Mouse (Mus musculus) embryonic facial prominence, embryonic 14.5 days (tissue): ENCODE data around the gene Atp6v1fnb. TPM values are rescaled to one million over a fixed set of nuclear protein-coding genes. Genes with fewer than 3 reads are reported as not detected.
A peak's percentile ranks its signal among the peaks of the same experiment; 100 is the strongest.

Experiments used
- ATAC-seq: fragments of 200-750 bp; cut with Nextera tagmentation; 2 replicates; pipeline ENCODE4 v1.8.0; 2017; ENCODE audit warnings: low read depth, moderate number of reproducible peaks, moderate TSS enrichment
- DNase-seq: peaks from one replicate; pipeline ENCODE4 v3.0.0-alpha.2; 2015; ENCODE audit warnings: low spot score
- H3K27ac ChIP-seq: fragments of 300-500 bp; sonication (generic); replicated peaks from 2 replicates; pipeline ENCODE4 v1.5.1; 2014; ENCODE audit warnings: low read depth, mild to moderate bottlenecking, low read length, moderate library complexity
- H3K27me3 ChIP-seq: fragments of 300-500 bp; sonication (generic); replicated peaks from 2 replicates; pipeline ENCODE4 v1.6.1; 2014; ENCODE audit warnings: low read length; ENCODE audit not compliant: control insufficient read depth, insufficient read depth
- H3K36me3 ChIP-seq: fragments of 300-500 bp; sonication (generic); 2 replicates; pipeline ENCODE4 v1.6.1; 2014; ENCODE audit warnings: low read length, mixed read lengths; ENCODE audit not compliant: control insufficient read depth, insufficient read depth
- H3K4me1 ChIP-seq: fragments of 300-500 bp; sonication (generic); 2 replicates; pipeline ENCODE4 v1.6.1; 2014; ENCODE audit warnings: antibody characterized with exemption, low read length; ENCODE audit not compliant: control insufficient read depth, insufficient read depth
- H3K4me2 ChIP-seq: fragments of 300-500 bp; sonication (generic); 2 replicates; pipeline ENCODE4 v1.6.1; 2014; ENCODE audit warnings: low read depth, mild to moderate bottlenecking, low read length, moderate library complexity, mixed read lengths
- H3K4me3 ChIP-seq: fragments of 300-500 bp; sonication (generic); 2 replicates; pipeline ENCODE4 v1.5.1; 2014; ENCODE audit warnings: low read depth, mild to moderate bottlenecking, low read length
- H3K9ac ChIP-seq: fragments of 300-500 bp; sonication (generic); 2 replicates; pipeline ENCODE4 v1.6.1; 2014; ENCODE audit warnings: low read depth, mild to moderate bottlenecking, low read length, moderate library complexity, mixed read lengths
- H3K9me3 ChIP-seq: fragments of 300-500 bp; sonication (generic); 2 replicates; pipeline ENCODE4 v1.6.1; 2016; ENCODE audit warnings: low read length; ENCODE audit not compliant: control insufficient read depth
- WGBS: fragments of 180-500 bp; shearing (Covaris S2); extraction: QIAGEN DNeasy Blood & Tissue Kit; methylation state at CpG from one replicate; pipeline ENCODE4 v1.1.7; 2014; 5-methylcytosine and 5-hydroxymethylcytosine counted together
- polyA plus RNA-seq: library from polyadenylated mRNA; unstranded; fragments of >200 nt; fragmentation: Nextera tagmentation; extraction: Ambion mirVana; gene quantifications from 2 replicates; pipeline ENCODE4 v1.2.1, GENCODE M21; 2014

Gene Atp6v1fnb
- polyA plus RNA-seq, 1 experiment from 2014 or later = not detected

DNA sequence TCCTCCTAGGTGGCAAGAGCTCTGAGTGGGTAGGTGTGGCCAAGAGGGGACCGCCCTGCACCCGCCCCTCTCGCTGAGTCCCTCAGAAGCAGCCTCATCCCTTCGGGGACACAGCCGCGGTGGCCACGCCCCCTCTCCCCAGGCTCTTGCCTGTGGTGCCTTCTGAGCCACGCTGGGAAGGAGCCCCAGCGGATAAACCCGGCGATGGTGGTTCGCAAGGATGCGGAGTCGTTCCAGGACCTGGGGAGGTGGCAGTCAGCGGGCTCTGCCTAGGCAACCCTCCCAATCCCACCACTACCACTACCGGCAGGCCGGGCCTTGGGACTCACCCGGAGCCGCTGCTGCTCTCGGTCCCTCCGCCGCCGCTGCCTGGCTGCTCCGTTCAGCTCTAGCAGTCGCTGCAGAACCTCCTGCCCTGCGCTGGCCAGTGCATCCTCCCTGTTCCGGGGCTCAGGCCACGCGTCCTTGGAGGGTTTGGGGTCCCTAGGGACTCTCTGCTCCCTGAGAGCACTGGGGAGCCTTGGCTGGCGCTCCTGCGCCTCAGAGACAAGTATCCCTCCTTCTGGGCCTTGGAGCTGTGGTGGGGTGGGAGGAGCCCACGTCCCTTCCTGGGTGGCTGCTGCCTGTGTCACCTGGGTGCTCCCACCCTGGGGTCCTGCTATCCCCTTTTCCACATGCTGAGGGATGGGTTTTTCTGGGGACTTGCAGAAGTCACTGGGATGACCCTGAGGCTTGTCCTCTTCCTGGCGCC is 2.9 kb downstream of the Atp6v1fnb start:
- 5% methylated on average over 22 of the region's 33 CpGs for WGBS

GRCm38 (mm10) chr6:29474736-29475135 is 3.5 kb downstream of the Atp6v1fnb start:
- no peak for DNase-seq
- H3K4me3 ChIP-seq = no peak overlapping the region
- 0 out of 2 replicates have a peak, but pooled peaks cover 5% of the 10 kb centered on the region for H3K4me1 ChIP-seq
- no peak overlapping the region for H3K27ac ChIP-seq
- H3K4me2 ChIP-seq = no peak overlapping the region
- H3K27me3 ChIP-seq = no peaks in the 10 kb centered on the region
- no peaks in the 10 kb centered on the region for H3K9me3 ChIP-seq
- 48% methylated on average over 2 of the region's 2 CpGs for WGBS
- no peak for ATAC-seq
- peaks cover 15% of the 10 kb centered on the region for H3K36me3 ChIP-seq
- no peak overlapping the region for H3K9ac ChIP-seq

More for the DNA sequence above, 2.9 kb downstream of the Atp6v1fnb start:
- Histone ChIP-seq H3K27me3 (no peaks in the 10 kb centered on the region), H3K4me1 (0 out of 2 replicates have a peak, but pooled peaks cover 5% of the 10 kb centered on the region), H3K4me2 (peak overlapping the region; percentile 67), H3K27ac (no peak overlapping the region), H3K4me3 (peak overlapping the region; percentile 37), H3K9me3 (no peaks in the 10 kb centered on the region), H3K36me3 (peaks cover 15% of the 10 kb centered on the region), H3K9ac (peak overlapping the region; percentile 35)
- DNase-seq (peak; percentile 92), ATAC-seq (peak; percentile 93)

GRCm38 (mm10) chr6:29482691-29483090 is 11.5 kb downstream of the Atp6v1fnb start:
- H3K9ac ChIP-seq = no peak overlapping the region
- no peak for ATAC-seq
- no peaks in the 10 kb centered on the region for H3K9me3 ChIP-seq
- H3K4me3 ChIP-seq = no peak overlapping the region
- H3K27me3 ChIP-seq = no peaks in the 10 kb centered on the region
- no peaks in the 10 kb centered on the region for H3K4me1 ChIP-seq
- WGBS = 90% methylated on average over 13 of the region's 13 CpGs
- DNase-seq = no peak
- H3K36me3 ChIP-seq = no peaks in the 10 kb centered on the region
- no peak overlapping the region for H3K27ac ChIP-seq
- no peak overlapping the region for H3K4me2 ChIP-seq

DNA sequence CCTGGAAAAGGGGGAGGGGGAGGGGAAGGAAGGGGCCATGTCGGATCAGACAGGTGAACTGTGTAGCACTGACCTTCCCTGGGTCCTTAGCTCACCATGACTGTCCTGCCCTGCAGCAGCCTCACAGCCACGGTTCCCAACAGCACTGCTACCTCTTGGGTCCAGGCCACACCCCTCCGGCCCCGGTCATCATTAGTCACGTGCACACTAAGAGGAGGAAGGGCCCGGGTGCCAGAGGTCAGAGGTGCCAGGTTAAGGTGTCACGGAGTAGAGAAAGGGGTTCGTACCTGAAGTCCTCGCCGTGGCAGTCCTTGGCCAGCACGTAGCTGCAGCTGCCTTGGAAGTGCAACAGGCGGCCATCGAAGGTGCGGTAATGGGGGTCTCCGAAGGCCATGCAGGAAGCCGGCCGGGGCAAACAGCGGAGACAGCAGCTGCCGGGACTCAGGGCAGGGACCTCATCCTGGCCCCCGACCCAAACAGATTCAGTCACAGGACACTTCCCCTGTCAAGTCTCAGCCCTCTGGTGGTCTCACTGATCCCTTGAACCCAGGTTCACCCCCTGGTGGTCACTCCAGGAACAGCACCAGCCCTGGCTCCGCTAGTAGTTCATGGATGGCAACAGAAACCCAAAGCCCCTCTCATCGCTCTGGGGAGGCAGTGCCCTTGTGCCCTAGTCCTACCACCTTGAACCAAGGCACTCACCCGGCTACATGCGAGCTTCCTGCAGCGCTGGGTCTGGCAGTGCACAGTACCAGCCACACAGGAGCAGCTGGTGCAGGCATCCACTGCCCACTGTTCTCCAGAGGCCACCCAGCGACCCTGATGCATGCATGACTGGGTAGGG is 13.7 kb downstream of the Atp6v1fnb start:
- H3K4me2 ChIP-seq = peak overlapping the region; percentile 69
- H3K4me1 ChIP-seq = no peaks in the 10 kb centered on the region
- H3K9me3 ChIP-seq = no peaks in the 10 kb centered on the region
- H3K4me3 ChIP-seq = peak overlapping the region; percentile 35
- H3K27me3 ChIP-seq = no peaks in the 10 kb centered on the region
- ATAC-seq = peak; percentile 66
- H3K36me3 ChIP-seq = 0 out of 2 replicates have a peak, but pooled peaks cover 2% of the 10 kb centered on the region
- peak overlapping the region; percentile 43; the same call in 1 of the 2 replicates for H3K9ac ChIP-seq
- H3K27ac ChIP-seq = no peak overlapping the region
- peak; percentile 79 for DNase-seq
- 11% methylated on average over 22 of the region's 26 CpGs for WGBS

- Histone ChIP-seq H3K27me3 (no peaks in the 10 kb centered on the region), H3K9me3 (no peaks in the 10 kb centered on the region), H3K4me2 (no peak overlapping the region), H3K27ac (no peak overlapping the region), H3K4me3 (no peak overlapping the region), H3K4me1 (no peaks in the 10 kb centered on the region), H3K36me3 (0 out of 2 replicates have a peak, but pooled peaks cover 8% of the 10 kb centered on the region), H3K9ac (no peak overlapping the region)
- ATAC-seq (no peak), DNase-seq (no peak)
- 23% methylated on average over 2 of the region's 2 CpGs for WGBS
Observed at GRCm38 (mm10) chr6:29485951-29486350, 14.7 kb downstream of the Atp6v1fnb start.

GRCm38 (mm10) chr6:29494101-29494500 is 22.9 kb downstream of the Atp6v1fnb start:
- ATAC-seq (no peak), DNase-seq (no peak)
- Histone ChIP-seq H3K4me3 (no peak overlapping the region), H3K36me3 (peaks cover 29% of the 10 kb centered on the region), H3K9me3 (no peaks in the 10 kb centered on the region), H3K4me2 (no peak overlapping the region), H3K27me3 (peaks cover 22% of the 10 kb centered on the region), H3K9ac (no peak overlapping the region), H3K27ac (no peak overlapping the region), H3K4me1 (no peaks in the 10 kb centered on the region)
- WGBS = 77% methylated on average over 4 of the region's 4 CpGs

DNA sequence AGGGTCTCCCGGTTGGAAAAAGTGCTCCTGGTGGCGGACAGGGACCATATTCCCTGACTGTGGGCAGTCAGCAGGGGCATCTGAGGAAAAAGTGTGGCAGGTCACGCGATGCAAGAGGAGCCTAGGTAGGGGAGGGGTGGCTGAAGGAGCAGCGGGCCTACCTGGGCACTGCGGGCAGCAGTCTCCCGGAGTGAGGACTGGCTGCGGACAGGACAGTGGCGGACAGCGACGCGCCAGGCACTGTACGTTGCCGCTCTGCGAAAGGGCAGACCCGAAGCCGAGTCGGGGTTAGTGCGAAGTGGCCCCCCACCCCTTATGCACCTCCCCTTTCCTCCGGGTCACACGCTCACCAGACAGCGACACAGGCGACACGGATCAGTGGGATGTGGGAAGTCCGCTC is 25.0 kb downstream of the Atp6v1fnb start:
- H3K4me1 ChIP-seq = no peaks in the 10 kb centered on the region
- H3K9me3 ChIP-seq = no peaks in the 10 kb centered on the region
- H3K27ac ChIP-seq = no peak overlapping the region
- H3K9ac ChIP-seq = no peak overlapping the region
- no peak overlapping the region for H3K4me2 ChIP-seq
- ATAC-seq = 0 out of 2 replicates have a peak, but pooled peaks have one; percentile 16
- 24% methylated on average over 22 of the region's 25 CpGs for WGBS
- H3K4me3 ChIP-seq = no peak overlapping the region
- DNase-seq = no peak
- H3K36me3 ChIP-seq = peaks cover 22% of the 10 kb centered on the region
- peaks cover 22% of the 10 kb centered on the region for H3K27me3 ChIP-seq

GRCm38 (mm10) chr6:29497791-29498190 is 26.6 kb downstream of the Atp6v1fnb start:
- H3K4me3 ChIP-seq = no peak overlapping the region
- WGBS = 17% methylated on average over 2 of the region's 2 CpGs
- H3K9ac ChIP-seq = no peak overlapping the region
- ATAC-seq (no peak), DNase-seq (no peak)
- no peaks in the 10 kb centered on the region for H3K4me1 ChIP-seq
- no peaks in the 10 kb centered on the region for H3K9me3 ChIP-seq
- no peak overlapping the region for H3K4me2 ChIP-seq
- H3K27me3 ChIP-seq = peaks cover 22% of the 10 kb centered on the region
- H3K27ac ChIP-seq = no peak overlapping the region
- peaks cover 19% of the 10 kb centered on the region for H3K36me3 ChIP-seq
